Mouse (Mus musculus) lung, postnatal 0 days (tissue): ENCODE data around the gene Sergef.

ENCODE experiments used
- CTCF ChIP-seq: IDR thresholded peaks from 2 replicates; pipeline ENCODE4 v1.5.1; 2016; ENCODE audit warnings: antibody characterized with exemption, mild to moderate bottlenecking
- EP300 ChIP-seq: IDR thresholded peaks from 2 replicates; pipeline ENCODE4 v1.6.1; 2016; ENCODE audit warnings: antibody characterized with exemption, mild to moderate bottlenecking, control low read depth

DNA sequence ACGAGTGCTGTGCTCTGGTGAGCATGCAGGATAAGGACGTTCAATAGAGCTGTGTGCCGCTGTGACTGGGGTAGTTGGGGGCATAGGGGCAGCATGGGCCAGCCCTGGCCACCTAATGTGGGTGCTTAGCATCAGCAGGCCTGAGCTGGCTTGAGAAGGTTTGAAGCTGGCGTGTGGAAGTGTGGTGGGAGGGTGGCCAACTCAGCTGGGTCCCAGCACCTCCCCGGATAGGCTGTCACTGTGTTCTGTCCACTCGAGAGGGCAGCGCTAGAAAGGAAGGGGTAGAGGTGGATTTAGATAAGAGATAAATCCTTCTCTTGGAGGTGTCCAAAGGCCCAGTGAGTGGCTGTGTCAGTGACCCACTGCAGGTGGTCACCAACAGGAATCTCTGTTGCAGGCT, 222.1 kb downstream of the Sergef start:
- TF ChIP-seq CTCF (no peak), EP300 (no peak)
